Mouse (Mus musculus): ENCODE results near the gene Snx22. TPM values are rescaled to one million over a fixed set of nuclear protein-coding genes. Genes with fewer than 3 reads are reported as not detected.

Snx22 gene
- polyA plus RNA-seq, 1 experiment from 2014 or later: 14.7 TPM

GRCm38 (mm10) chr9:66078493-66078892, 9.0 kb upstream of the Snx22 start:
- Histone ChIP-seq H3K36me3 (ENCODE audit: control insufficient read depth, insufficient read depth, low read length) (no peaks in the 10 kb centered on the region), H3K4me2 (ENCODE audit: low read length) (peak overlapping the region; percentile 37), H3K9me3 (ENCODE audit: control insufficient read depth, low read length) (no peaks in the 10 kb centered on the region), H3K4me1 (ENCODE audit: control insufficient read depth, insufficient read depth, low read depth, low read length) (0 out of 2 replicates have a peak, but pooled peaks cover 2% of the 10 kb centered on the region), H3K9ac (ENCODE audit: low read depth, low read length) (peak overlapping the region; percentile 31), H3K27ac (ENCODE audit: low read depth, low read length) (peak overlapping the region; percentile 4; the same call in 1 of the 2 replicates), H3K27me3 (replicated peaks; ENCODE audit: control insufficient read depth, insufficient read depth, low read length) (no peaks in the 10 kb centered on the region), H3K4me3 (ENCODE audit: low read length) (no peak overlapping the region)
- peak; percentile 63 for ATAC-seq
- 12% methylated on average over 14 of the region's 14 CpGs for WGBS

- no peak overlapping the region; the same call in 1 of the 2 replicates for H3K9ac ChIP-seq (ENCODE audit: low read depth, low read length)
- ATAC-seq: no peak
Measured at GRCm38 (mm10) chr9:66078072-66078471, 8.6 kb upstream of the Snx22 start.

GRCm38 (mm10) chr9:66072754-66073153, 3.2 kb upstream of the Snx22 start:
- H3K9ac ChIP-seq (ENCODE audit: low read depth, low read length): no peak overlapping the region
- no peaks in the 10 kb centered on the region for H3K36me3 ChIP-seq (ENCODE audit: control insufficient read depth, insufficient read depth, low read length)
- 0 out of 2 replicates have a peak, but pooled peaks cover 6% of the 10 kb centered on the region for H3K27me3 ChIP-seq (replicated peaks; ENCODE audit: control insufficient read depth, insufficient read depth, low read length)
- 90% methylated on average over 7 of the region's 7 CpGs for WGBS
- no peak overlapping the region for H3K4me2 ChIP-seq (ENCODE audit: low read length)
- H3K4me1 ChIP-seq (ENCODE audit: control insufficient read depth, insufficient read depth, low read depth, low read length): peaks cover 10% of the 10 kb centered on the region
- ATAC-seq: no peak
- H3K9me3 ChIP-seq (ENCODE audit: control insufficient read depth, low read length): no peaks in the 10 kb centered on the region
- no peak overlapping the region for H3K4me3 ChIP-seq (ENCODE audit: low read length)
- no peak overlapping the region for H3K27ac ChIP-seq (ENCODE audit: low read depth, low read length)

More at GRCm38 (mm10) chr9:66078072-66078471, 8.6 kb upstream of the Snx22 start:
- H3K36me3 ChIP-seq (ENCODE audit: control insufficient read depth, insufficient read depth, low read length): no peaks in the 10 kb centered on the region
- H3K4me2 ChIP-seq (ENCODE audit: low read length): peak overlapping the region; percentile 37; the same call in 1 of the 2 replicates
- 0 out of 2 replicates have a peak, but pooled peaks cover 2% of the 10 kb centered on the region for H3K4me1 ChIP-seq (ENCODE audit: control insufficient read depth, insufficient read depth, low read depth, low read length)
- H3K27ac ChIP-seq (ENCODE audit: low read depth, low read length): peak overlapping the region; percentile 4; the same call in 1 of the 2 replicates
- WGBS: 67% methylated on average over 3 of the region's 3 CpGs
- no peaks in the 10 kb centered on the region for H3K9me3 ChIP-seq (ENCODE audit: control insufficient read depth, low read length)
- no peak overlapping the region for H3K4me3 ChIP-seq (ENCODE audit: low read length)
- H3K27me3 ChIP-seq (replicated peaks; ENCODE audit: control insufficient read depth, insufficient read depth, low read length): no peaks in the 10 kb centered on the region

GRCm38 (mm10) chr9:66070151-66070550, 632 bp upstream of the Snx22 start:
- H3K27me3 ChIP-seq (replicated peaks; ENCODE audit: control insufficient read depth, insufficient read depth, low read length): 0 out of 2 replicates have a peak, but pooled peaks cover 8% of the 10 kb centered on the region
- H3K4me2 ChIP-seq (ENCODE audit: low read length): no peak overlapping the region
- no peaks in the 10 kb centered on the region for H3K9me3 ChIP-seq (ENCODE audit: control insufficient read depth, low read length)
- peaks cover 10% of the 10 kb centered on the region for H3K4me1 ChIP-seq (ENCODE audit: control insufficient read depth, insufficient read depth, low read depth, low read length)
- no peak overlapping the region for H3K4me3 ChIP-seq (ENCODE audit: low read length)
- ATAC-seq: no peak
- peaks cover 20% of the 10 kb centered on the region for H3K36me3 ChIP-seq (ENCODE audit: control insufficient read depth, insufficient read depth, low read length)
- no peak overlapping the region for H3K9ac ChIP-seq (ENCODE audit: low read depth, low read length)
- WGBS: 94% methylated on average over 5 of the region's 5 CpGs
- no peak overlapping the region for H3K27ac ChIP-seq (ENCODE audit: low read depth, low read length)

- H3K9me3 ChIP-seq (ENCODE audit: control insufficient read depth, low read length): no peaks in the 10 kb centered on the region
- H3K27me3 ChIP-seq (replicated peaks; ENCODE audit: control insufficient read depth, insufficient read depth, low read length): 0 out of 2 replicates have a peak, but pooled peaks cover 8% of the 10 kb centered on the region
- peaks cover 10% of the 10 kb centered on the region for H3K4me1 ChIP-seq (ENCODE audit: control insufficient read depth, insufficient read depth, low read depth, low read length)
- ATAC-seq: peak; percentile 68
- peak overlapping the region; percentile 93 for H3K4me2 ChIP-seq (ENCODE audit: low read length)
- H3K9ac ChIP-seq (ENCODE audit: low read depth, low read length): peak overlapping the region; percentile 72
- no peak overlapping the region for H3K27ac ChIP-seq (ENCODE audit: low read depth, low read length)
- WGBS: 2% methylated on average over 30 of the region's 30 CpGs
- peak overlapping the region; percentile 62 for H3K4me3 ChIP-seq (ENCODE audit: low read length)
- H3K36me3 ChIP-seq (ENCODE audit: control insufficient read depth, insufficient read depth, low read length): peaks cover 27% of the 10 kb centered on the region
Measured at GRCm38 (mm10) chr9:66068971-66069391, 538 bp downstream of the Snx22 start.

GRCm38 (mm10) chr9:66068056-66068455, 1.5 kb downstream of the Snx22 start:
- 69% methylated on average over 4 of the region's 4 CpGs for WGBS
- no peak overlapping the region for H3K4me3 ChIP-seq (ENCODE audit: low read length)

GRCm38 (mm10) chr9:66067542-66067941, 2.0 kb downstream of the Snx22 start:
- Histone ChIP-seq H3K4me1 (ENCODE audit: control insufficient read depth, insufficient read depth, low read depth, low read length) (peaks cover 10% of the 10 kb centered on the region), H3K4me3 (ENCODE audit: low read length) (no peak overlapping the region), H3K9me3 (ENCODE audit: control insufficient read depth, low read length) (no peaks in the 10 kb centered on the region), H3K36me3 (ENCODE audit: control insufficient read depth, insufficient read depth, low read length) (peaks cover 41% of the 10 kb centered on the region), H3K4me2 (ENCODE audit: low read length) (no peak overlapping the region), H3K9ac (ENCODE audit: low read depth, low read length) (no peak overlapping the region), H3K27me3 (replicated peaks; ENCODE audit: control insufficient read depth, insufficient read depth, low read length) (0 out of 2 replicates have a peak, but pooled peaks cover 8% of the 10 kb centered on the region), H3K27ac (ENCODE audit: low read depth, low read length) (no peak overlapping the region)
- no peak for ATAC-seq
- 30% methylated on average over 5 of the region's 5 CpGs for WGBS

More at GRCm38 (mm10) chr9:66068056-66068455, 1.5 kb downstream of the Snx22 start:
- H3K9me3 ChIP-seq (ENCODE audit: control insufficient read depth, low read length): no peaks in the 10 kb centered on the region
- no peak overlapping the region for H3K9ac ChIP-seq (ENCODE audit: low read depth, low read length)
- H3K4me2 ChIP-seq (ENCODE audit: low read length): no peak overlapping the region
- peaks cover 10% of the 10 kb centered on the region for H3K4me1 ChIP-seq (ENCODE audit: control insufficient read depth, insufficient read depth, low read depth, low read length)
- H3K27ac ChIP-seq (ENCODE audit: low read depth, low read length): no peak overlapping the region
- H3K36me3 ChIP-seq (ENCODE audit: control insufficient read depth, insufficient read depth, low read length): peaks cover 36% of the 10 kb centered on the region
- H3K27me3 ChIP-seq (replicated peaks; ENCODE audit: control insufficient read depth, insufficient read depth, low read length): 0 out of 2 replicates have a peak, but pooled peaks cover 8% of the 10 kb centered on the region
- no peak for ATAC-seq

- Histone ChIP-seq H3K27me3 (replicated peaks; ENCODE audit: control insufficient read depth, insufficient read depth, low read length) (0 out of 2 replicates have a peak, but pooled peaks cover 8% of the 10 kb centered on the region), H3K9me3 (ENCODE audit: control insufficient read depth, low read length) (no peaks in the 10 kb centered on the region), H3K4me1 (ENCODE audit: control insufficient read depth, insufficient read depth, low read depth, low read length) (peaks cover 10% of the 10 kb centered on the region), H3K4me2 (ENCODE audit: low read length) (no peak overlapping the region), H3K27ac (ENCODE audit: low read depth, low read length) (no peak overlapping the region), H3K4me3 (ENCODE audit: low read length) (no peak overlapping the region), H3K9ac (ENCODE audit: low read depth, low read length) (no peak overlapping the region), H3K36me3 (ENCODE audit: control insufficient read depth, insufficient read depth, low read length) (peaks cover 43% of the 10 kb centered on the region)
- 90% methylated on average over 3 of the region's 3 CpGs for WGBS
- ATAC-seq: no peak
Measured at GRCm38 (mm10) chr9:66066791-66067190, 2.7 kb downstream of the Snx22 start.

GRCm38 (mm10) chr9:66064316-66064715, 5.2 kb downstream of the Snx22 start:
- 95% methylated on average over 11 of the region's 11 CpGs for WGBS
- Histone ChIP-seq H3K9ac (ENCODE audit: low read depth, low read length) (no peak overlapping the region), H3K36me3 (ENCODE audit: control insufficient read depth, insufficient read depth, low read length) (peaks cover 43% of the 10 kb centered on the region), H3K27me3 (replicated peaks; ENCODE audit: control insufficient read depth, insufficient read depth, low read length) (0 out of 2 replicates have a peak, but pooled peaks cover 8% of the 10 kb centered on the region), H3K4me2 (ENCODE audit: low read length) (no peak overlapping the region), H3K9me3 (ENCODE audit: control insufficient read depth, low read length) (no peaks in the 10 kb centered on the region), H3K4me3 (ENCODE audit: low read length) (no peak overlapping the region), H3K27ac (ENCODE audit: low read depth, low read length) (no peak overlapping the region), H3K4me1 (ENCODE audit: control insufficient read depth, insufficient read depth, low read depth, low read length) (peaks cover 21% of the 10 kb centered on the region)
- ATAC-seq: no peak

Measured in hindbrain, embryonic 16.5 days (tissue).